Mouse (Mus musculus): Measurements from ENCODE around the gene Itga4. TPM values are rescaled to one million over a fixed set of nuclear protein-coding genes. Genes with fewer than 3 reads are reported as not detected.

Gene Itga4
- polyA plus RNA-seq, 1 experiment from 2014 or later: 6.1 TPM

DNA sequence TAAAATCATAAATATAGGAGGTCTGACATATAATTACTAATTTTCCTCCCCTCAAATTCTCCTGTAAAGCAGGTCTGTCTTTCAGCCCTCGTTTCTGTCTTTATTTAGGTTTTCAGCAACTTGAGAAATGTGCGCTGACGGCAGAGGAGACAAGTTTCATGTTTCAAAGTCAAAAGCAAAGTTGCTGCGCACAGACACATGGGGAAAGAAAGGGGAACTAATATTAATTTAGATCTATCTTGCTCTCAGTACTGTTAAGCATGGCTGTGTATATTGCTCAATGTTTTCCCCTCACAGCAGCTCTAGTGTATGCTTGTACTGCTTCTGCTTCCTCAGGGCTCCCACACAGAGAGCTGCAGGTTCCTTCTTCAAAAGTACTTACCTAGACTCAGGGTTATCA lies 1.7 kb downstream of the Itga4 start:
- no peak for ATAC-seq (ENCODE audit: insufficient read depth, low FRiP score)
- H3K4me3 ChIP-seq (replicated peaks; ENCODE audit: low read length): peak overlapping the region; percentile 50

DNA sequence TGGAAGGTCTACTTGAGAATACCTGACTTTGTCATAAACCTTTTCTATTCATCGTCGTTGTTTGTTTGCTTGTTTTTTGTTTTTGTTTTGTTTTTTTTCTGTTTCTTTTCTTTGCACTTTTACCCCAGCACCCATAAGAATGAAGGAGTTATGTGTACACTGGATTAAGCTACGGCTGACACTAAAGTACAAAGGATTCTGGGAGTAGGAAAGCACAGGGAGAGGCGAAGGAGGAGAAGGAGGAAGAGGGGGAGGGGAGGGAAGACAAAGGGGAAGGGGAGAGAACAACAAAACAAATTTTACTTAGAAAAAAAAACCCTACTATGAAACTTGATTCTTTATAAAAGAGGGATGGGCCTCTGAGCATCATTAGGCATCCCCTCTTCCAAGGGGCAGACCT lies 2.2 kb downstream of the Itga4 start:
- ATAC-seq (ENCODE audit: insufficient read depth, low FRiP score): no peak
- H3K4me1 ChIP-seq (ENCODE audit: control insufficient read depth, insufficient read depth, low read length): peaks cover 13% of the 10 kb centered on the region
- H3K9me3 ChIP-seq (replicated peaks; ENCODE audit: control insufficient read depth, low read length): no peaks in the 10 kb centered on the region
- no peak overlapping the region for H3K4me2 ChIP-seq (ENCODE audit: low read depth, low read length)
- 67% methylated on average over 4 of the region's 4 CpGs for WGBS
- no peaks in the 10 kb centered on the region for H3K27me3 ChIP-seq (ENCODE audit: control insufficient read depth, insufficient read depth, low read length)
- no peak overlapping the region for H3K4me3 ChIP-seq (replicated peaks; ENCODE audit: low read length)
- H3K9ac ChIP-seq (ENCODE audit: low read length): no peak overlapping the region
- H3K27ac ChIP-seq (ENCODE audit: low read length): no peak overlapping the region
- no peaks in the 10 kb centered on the region for H3K36me3 ChIP-seq (ENCODE audit: control insufficient read depth, insufficient read depth, low read length)

More for the DNA sequence above, 1.7 kb downstream of the Itga4 start:
- H3K4me2 ChIP-seq (ENCODE audit: low read depth, low read length): peak overlapping the region; percentile 94; the same call in 1 of the 2 replicates
- H3K36me3 ChIP-seq (ENCODE audit: control insufficient read depth, insufficient read depth, low read length): no peaks in the 10 kb centered on the region
- no peak overlapping the region for H3K27ac ChIP-seq (ENCODE audit: low read length)
- H3K4me1 ChIP-seq (ENCODE audit: control insufficient read depth, insufficient read depth, low read length): peaks cover 13% of the 10 kb centered on the region
- no peaks in the 10 kb centered on the region for H3K27me3 ChIP-seq (ENCODE audit: control insufficient read depth, insufficient read depth, low read length)
- H3K9me3 ChIP-seq (replicated peaks; ENCODE audit: control insufficient read depth, low read length): no peaks in the 10 kb centered on the region
- no peak overlapping the region for H3K9ac ChIP-seq (ENCODE audit: low read length)
- 47% methylated on average over 4 of the region's 4 CpGs for WGBS

DNA sequence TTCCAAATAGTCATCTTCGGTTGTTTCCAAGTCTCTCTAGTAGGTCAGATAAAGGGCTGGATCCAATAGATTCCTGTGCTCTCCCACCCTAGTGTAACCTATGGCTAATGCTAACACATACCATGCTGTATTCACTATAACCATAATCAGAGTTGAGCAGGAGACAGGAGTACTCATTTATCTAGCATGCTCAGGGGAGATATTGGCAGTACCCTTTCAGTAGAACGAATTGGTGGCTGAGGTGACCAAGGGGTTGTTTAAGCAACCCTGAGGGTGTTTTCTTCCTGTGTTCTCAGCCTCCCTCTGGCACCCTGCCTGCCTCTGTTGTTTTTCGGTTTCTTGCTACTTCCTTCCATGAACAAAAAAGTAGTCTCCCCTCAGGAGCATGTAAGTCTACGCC lies 4.1 kb downstream of the Itga4 start:
- 72% methylated on average over 4 of the region's 4 CpGs for WGBS
- no peak overlapping the region for H3K4me2 ChIP-seq (ENCODE audit: low read depth, low read length)
- H3K27me3 ChIP-seq (ENCODE audit: control insufficient read depth, insufficient read depth, low read length): no peaks in the 10 kb centered on the region
- ATAC-seq (ENCODE audit: insufficient read depth, low FRiP score): 0 out of 2 replicates have a peak, but pooled peaks have one; percentile 26
- H3K36me3 ChIP-seq (ENCODE audit: control insufficient read depth, insufficient read depth, low read length): no peaks in the 10 kb centered on the region
- no peak overlapping the region for H3K9ac ChIP-seq (ENCODE audit: low read length)
- H3K4me3 ChIP-seq (replicated peaks; ENCODE audit: low read length): no peak overlapping the region
- no peak overlapping the region for H3K27ac ChIP-seq (ENCODE audit: low read length)
- no peaks in the 10 kb centered on the region for H3K9me3 ChIP-seq (replicated peaks; ENCODE audit: control insufficient read depth, low read length)
- H3K4me1 ChIP-seq (ENCODE audit: control insufficient read depth, insufficient read depth, low read length): peaks cover 13% of the 10 kb centered on the region

DNA sequence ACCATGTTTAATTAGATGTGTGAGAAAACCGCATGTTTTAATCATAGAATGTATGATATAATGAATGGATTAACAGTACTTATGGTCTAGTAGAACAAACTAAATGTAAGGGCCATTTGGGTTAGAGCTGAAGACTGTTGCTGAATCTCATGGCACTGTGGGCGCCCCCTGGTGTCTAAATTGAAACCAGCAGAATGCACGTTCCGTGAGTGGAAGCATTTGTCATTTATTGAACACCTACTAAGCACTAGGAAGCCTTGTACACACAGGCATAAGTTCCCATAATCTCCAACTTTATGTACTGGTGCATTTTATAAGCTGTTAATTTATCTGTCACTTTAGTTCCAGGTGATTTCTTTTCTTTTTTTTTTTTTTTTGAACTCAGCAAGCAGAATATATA lies 10.4 kb downstream of the Itga4 start:
- no peaks in the 10 kb centered on the region for H3K9me3 ChIP-seq (replicated peaks; ENCODE audit: control insufficient read depth, low read length)
- WGBS: 44% methylated on average over 4 of the region's 4 CpGs
- no peaks in the 10 kb centered on the region for H3K36me3 ChIP-seq (ENCODE audit: control insufficient read depth, insufficient read depth, low read length)
- no peaks in the 10 kb centered on the region for H3K4me1 ChIP-seq (ENCODE audit: control insufficient read depth, insufficient read depth, low read length)
- H3K9ac ChIP-seq (ENCODE audit: low read length): no peak overlapping the region
- ATAC-seq (ENCODE audit: insufficient read depth, low FRiP score): no peak
- no peak overlapping the region for H3K4me3 ChIP-seq (replicated peaks; ENCODE audit: low read length)
- no peaks in the 10 kb centered on the region for H3K27me3 ChIP-seq (ENCODE audit: control insufficient read depth, insufficient read depth, low read length)
- no peak overlapping the region for H3K27ac ChIP-seq (ENCODE audit: low read length)
- no peak overlapping the region for H3K4me2 ChIP-seq (ENCODE audit: low read depth, low read length)

DNA sequence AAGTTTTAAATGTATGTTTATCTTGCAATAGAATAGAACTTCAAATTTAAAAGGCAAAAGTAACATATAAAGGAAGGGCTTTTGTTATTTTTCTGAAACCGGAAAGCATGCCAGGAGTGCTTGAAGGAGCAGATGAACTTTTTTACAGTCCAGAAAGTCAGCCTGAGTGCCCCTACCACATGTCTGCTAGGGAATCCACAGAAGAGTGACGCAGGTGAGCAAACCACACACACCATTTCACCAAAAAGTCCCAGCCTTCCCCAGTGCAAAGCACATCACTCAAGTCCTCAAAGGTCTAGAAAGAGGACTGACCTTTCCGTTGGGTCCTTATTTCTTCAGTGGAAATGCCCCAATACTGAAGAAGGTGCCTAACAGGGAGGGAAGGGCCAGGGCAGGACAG lies 11.3 kb downstream of the Itga4 start:
- no peaks in the 10 kb centered on the region for H3K36me3 ChIP-seq (ENCODE audit: control insufficient read depth, insufficient read depth, low read length)
- no peak overlapping the region for H3K4me3 ChIP-seq (replicated peaks; ENCODE audit: low read length)
- ATAC-seq (ENCODE audit: insufficient read depth, low FRiP score): no peak
- H3K4me1 ChIP-seq (ENCODE audit: control insufficient read depth, insufficient read depth, low read length): no peaks in the 10 kb centered on the region
- no peaks in the 10 kb centered on the region for H3K27me3 ChIP-seq (ENCODE audit: control insufficient read depth, insufficient read depth, low read length)
- no peaks in the 10 kb centered on the region for H3K9me3 ChIP-seq (replicated peaks; ENCODE audit: control insufficient read depth, low read length)
- no peak overlapping the region for H3K4me2 ChIP-seq (ENCODE audit: low read depth, low read length)
- no peak overlapping the region for H3K27ac ChIP-seq (ENCODE audit: low read length)
- no peak overlapping the region for H3K9ac ChIP-seq (ENCODE audit: low read length)
- 87% methylated on average over 3 of the region's 3 CpGs for WGBS

DNA sequence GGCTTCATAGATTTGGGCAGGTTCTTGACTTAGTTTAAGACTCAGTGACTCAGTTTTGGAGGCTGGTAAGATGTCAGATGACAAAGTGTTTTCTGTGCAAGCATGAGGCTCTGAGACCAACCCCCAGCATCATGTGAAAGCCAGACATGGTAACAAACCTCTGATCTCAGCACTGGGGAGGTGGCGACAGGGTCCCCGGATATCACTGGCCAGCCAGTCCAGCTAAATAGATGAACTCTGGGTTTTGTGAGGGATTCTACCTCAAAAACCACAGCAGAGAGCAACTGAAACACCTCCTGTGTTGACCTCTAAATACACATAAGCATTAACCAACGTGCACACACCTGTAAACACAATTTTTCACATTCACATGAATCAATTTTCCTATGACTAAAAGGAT lies 12.0 kb downstream of the Itga4 start:
- 70% methylated on average over 3 of the region's 3 CpGs for WGBS
- no peaks in the 10 kb centered on the region for H3K27me3 ChIP-seq (ENCODE audit: control insufficient read depth, insufficient read depth, low read length)
- no peak overlapping the region for H3K27ac ChIP-seq (ENCODE audit: low read length)
- no peak overlapping the region for H3K4me2 ChIP-seq (ENCODE audit: low read depth, low read length)
- H3K4me1 ChIP-seq (ENCODE audit: control insufficient read depth, insufficient read depth, low read length): no peaks in the 10 kb centered on the region
- no peak overlapping the region for H3K9ac ChIP-seq (ENCODE audit: low read length)
- no peaks in the 10 kb centered on the region for H3K36me3 ChIP-seq (ENCODE audit: control insufficient read depth, insufficient read depth, low read length)
- ATAC-seq (ENCODE audit: insufficient read depth, low FRiP score): no peak
- no peaks in the 10 kb centered on the region for H3K9me3 ChIP-seq (replicated peaks; ENCODE audit: control insufficient read depth, low read length)
- no peak overlapping the region for H3K4me3 ChIP-seq (replicated peaks; ENCODE audit: low read length)

DNA sequence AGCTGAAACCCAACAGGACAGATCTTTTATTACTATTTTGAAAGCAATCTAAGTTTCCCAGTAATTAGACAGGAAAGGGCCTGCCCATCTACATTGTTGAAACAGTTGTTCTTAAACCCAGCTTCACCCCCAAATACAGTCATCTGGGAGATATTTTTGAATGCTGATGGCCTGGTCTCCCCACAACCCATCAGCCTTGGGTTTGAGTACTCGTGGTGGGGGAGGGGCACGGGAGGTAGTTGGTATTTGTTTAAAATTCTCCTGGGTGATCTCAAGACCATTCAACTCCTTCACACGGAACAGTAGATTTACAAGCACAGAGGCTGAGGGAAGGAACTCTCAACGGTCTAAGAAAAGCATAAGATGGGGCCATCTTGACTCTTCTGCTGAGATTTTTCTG lies 13.6 kb downstream of the Itga4 start:
- no peak overlapping the region for H3K27ac ChIP-seq (ENCODE audit: low read length)

DNA sequence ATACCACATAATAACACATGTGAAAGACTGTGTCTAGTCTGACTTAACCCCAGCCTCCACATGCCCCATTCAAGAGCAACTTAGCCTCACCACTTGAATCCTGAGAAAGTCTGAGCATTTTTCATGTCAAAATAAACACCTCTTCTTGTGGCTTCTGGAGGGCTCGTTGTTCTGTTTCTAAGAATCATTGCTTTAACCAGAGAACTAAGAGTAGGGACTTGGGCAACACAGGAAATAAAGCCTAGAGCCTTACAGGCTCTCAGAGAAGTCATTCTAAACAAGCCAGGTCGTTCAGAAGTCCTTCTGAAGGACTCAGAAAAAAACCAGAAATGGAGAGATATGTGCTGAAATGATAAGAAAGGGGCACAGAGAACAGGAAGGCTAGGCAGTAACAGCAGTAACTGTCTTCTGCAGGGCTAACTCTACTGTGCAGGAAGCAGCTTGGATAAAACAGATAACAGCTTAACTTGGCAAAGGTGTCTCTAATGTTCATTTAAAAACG lies 14.9 kb downstream of the Itga4 start:
- WGBS: 30% methylated on average over 3 of the region's 3 CpGs
- Histone ChIP-seq H3K4me2 (ENCODE audit: low read depth, low read length) (no peak overlapping the region), H3K4me3 (replicated peaks; ENCODE audit: low read length) (no peak overlapping the region), H3K27me3 (ENCODE audit: control insufficient read depth, insufficient read depth, low read length) (no peaks in the 10 kb centered on the region), H3K4me1 (ENCODE audit: control insufficient read depth, insufficient read depth, low read length) (no peaks in the 10 kb centered on the region), H3K9ac (ENCODE audit: low read length) (no peak overlapping the region), H3K9me3 (replicated peaks; ENCODE audit: control insufficient read depth, low read length) (no peaks in the 10 kb centered on the region), H3K36me3 (ENCODE audit: control insufficient read depth, insufficient read depth, low read length) (no peaks in the 10 kb centered on the region), H3K27ac (ENCODE audit: low read length) (no peak overlapping the region)
- ATAC-seq (ENCODE audit: insufficient read depth, low FRiP score): no peak

More for the DNA sequence above, 13.6 kb downstream of the Itga4 start:
- Histone ChIP-seq H3K4me3 (replicated peaks; ENCODE audit: low read length) (no peak overlapping the region), H3K4me2 (ENCODE audit: low read depth, low read length) (no peak overlapping the region), H3K9ac (ENCODE audit: low read length) (no peak overlapping the region), H3K9me3 (replicated peaks; ENCODE audit: control insufficient read depth, low read length) (no peaks in the 10 kb centered on the region), H3K27me3 (ENCODE audit: control insufficient read depth, insufficient read depth, low read length) (no peaks in the 10 kb centered on the region), H3K4me1 (ENCODE audit: control insufficient read depth, insufficient read depth, low read length) (no peaks in the 10 kb centered on the region), H3K36me3 (ENCODE audit: control insufficient read depth, insufficient read depth, low read length) (no peaks in the 10 kb centered on the region)
- 72% methylated on average over 4 of the region's 4 CpGs for WGBS
- no peak for ATAC-seq (ENCODE audit: insufficient read depth, low FRiP score)

DNA sequence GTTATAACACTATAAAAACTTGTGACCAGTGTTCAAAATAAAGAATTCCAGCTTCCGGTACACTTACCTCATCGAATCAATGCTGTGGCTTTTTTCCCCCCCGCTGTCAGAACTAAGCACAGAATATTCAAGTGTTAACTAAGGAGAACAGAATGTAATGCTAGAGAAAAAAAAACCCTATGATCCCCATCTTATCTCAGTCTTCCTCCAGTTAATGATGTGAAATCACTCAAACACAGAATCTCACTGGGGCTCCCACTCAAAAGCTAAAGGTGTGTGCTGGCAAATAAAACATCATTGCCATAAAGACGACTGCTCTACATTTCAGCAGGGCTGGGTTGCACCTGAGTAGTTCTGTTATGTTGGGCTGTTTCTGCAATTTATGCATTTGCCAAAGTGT lies 16.6 kb downstream of the Itga4 start:
- no peaks in the 10 kb centered on the region for H3K4me1 ChIP-seq (ENCODE audit: control insufficient read depth, insufficient read depth, low read length)
- ATAC-seq (ENCODE audit: insufficient read depth, low FRiP score): no peak
- 89% methylated on average over 4 of the region's 4 CpGs for WGBS
- no peak overlapping the region for H3K27ac ChIP-seq (ENCODE audit: low read length)
- no peaks in the 10 kb centered on the region for H3K27me3 ChIP-seq (ENCODE audit: control insufficient read depth, insufficient read depth, low read length)
- no peaks in the 10 kb centered on the region for H3K36me3 ChIP-seq (ENCODE audit: control insufficient read depth, insufficient read depth, low read length)
- H3K4me3 ChIP-seq (replicated peaks; ENCODE audit: low read length): no peak overlapping the region
- H3K9me3 ChIP-seq (replicated peaks; ENCODE audit: control insufficient read depth, low read length): no peaks in the 10 kb centered on the region
- H3K4me2 ChIP-seq (ENCODE audit: low read depth, low read length): no peak overlapping the region
- H3K9ac ChIP-seq (ENCODE audit: low read length): no peak overlapping the region

DNA sequence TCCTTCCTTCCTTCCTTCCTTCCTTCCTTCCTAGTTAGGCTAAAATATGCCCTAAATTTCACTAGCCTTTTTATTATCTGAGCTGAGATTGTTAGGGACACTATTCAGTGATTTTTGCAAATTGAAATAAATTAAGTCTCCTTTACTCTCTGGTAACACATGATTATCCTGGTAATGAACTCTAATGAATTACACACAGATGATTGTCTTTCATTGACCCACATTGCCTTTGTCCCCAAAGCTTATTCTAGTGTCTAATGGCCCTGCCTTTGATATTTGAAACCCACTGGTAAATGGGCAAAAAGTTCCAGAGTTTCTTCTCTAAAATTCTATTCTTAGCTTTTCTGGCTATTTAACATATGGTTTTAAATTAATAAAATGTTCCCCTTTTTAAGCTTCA lies 23.4 kb downstream of the Itga4 start:
- Histone ChIP-seq H3K4me1 (ENCODE audit: control insufficient read depth, insufficient read depth, low read length) (no peaks in the 10 kb centered on the region), H3K4me3 (replicated peaks; ENCODE audit: low read length) (no peak overlapping the region)
- no peak for ATAC-seq (ENCODE audit: insufficient read depth, low FRiP score)

More for the DNA sequence above, 23.4 kb downstream of the Itga4 start:
- H3K9ac ChIP-seq (ENCODE audit: low read length): no peak overlapping the region
- no peaks in the 10 kb centered on the region for H3K27me3 ChIP-seq (ENCODE audit: control insufficient read depth, insufficient read depth, low read length)
- H3K27ac ChIP-seq (ENCODE audit: low read length): no peak overlapping the region
- no peaks in the 10 kb centered on the region for H3K36me3 ChIP-seq (ENCODE audit: control insufficient read depth, insufficient read depth, low read length)
- H3K9me3 ChIP-seq (replicated peaks; ENCODE audit: control insufficient read depth, low read length): no peaks in the 10 kb centered on the region
- H3K4me2 ChIP-seq (ENCODE audit: low read depth, low read length): no peak overlapping the region

Data from stomach, embryonic 16.5 days (tissue).